9 mouse cellular contexts compared by ENCODE assay signal in the genomic region with DNA sequence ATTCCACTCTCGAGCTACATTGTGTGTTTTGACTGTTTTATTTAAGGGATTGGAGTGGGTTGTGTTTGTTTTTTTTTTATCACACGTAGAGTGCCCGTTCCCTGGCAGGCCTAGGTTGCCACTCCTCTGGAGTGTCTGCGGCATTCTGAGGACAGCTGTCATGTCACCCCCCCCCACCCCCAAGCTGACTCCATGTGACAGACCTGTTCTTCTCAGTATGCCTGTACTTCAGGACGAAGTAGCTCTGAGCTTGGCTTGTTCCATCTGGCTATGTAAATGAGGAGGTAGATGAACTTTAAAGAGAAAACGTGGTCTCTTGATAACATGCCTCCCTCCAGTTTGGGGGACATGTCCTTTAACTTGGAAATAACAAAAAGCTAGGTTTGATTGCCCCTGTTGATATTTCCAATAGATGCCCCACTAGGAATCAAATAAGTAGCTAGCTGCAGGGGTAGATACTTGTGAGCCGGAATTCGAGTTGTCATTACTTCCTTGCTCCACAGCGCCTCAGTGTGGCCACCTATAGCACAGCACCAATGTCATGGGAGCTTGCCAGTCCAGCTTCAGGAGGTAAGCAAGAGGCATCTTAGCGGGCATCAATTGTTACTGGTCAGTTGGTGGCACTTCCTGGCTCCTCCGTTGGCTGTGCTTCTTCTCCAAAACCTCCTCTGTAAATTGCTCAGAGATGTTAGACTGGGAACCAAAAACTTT. TPM values are rescaled to one million over a fixed set of nuclear protein-coding genes. Genes with fewer than 3 reads are reported as not detected.
DNase-seq lines count a peak whose midpoint lies in the region; ATAC-seq lines count a peak whose summit lies in the region.
"Had no signal": no experiment of that assay in that cellular context is flagged by ENCODE, and none has a peak within 500 bp of the region (broad histone marks: within the 10 kb centered on the region; RNA-seq: fewer than 3 reads in every experiment).

No protein-coding gene starts in this region.

- H3K9me3 ChIP-seq in limb, embryonic 11.5 days (ENCODE audit: control insufficient read depth, low read length) = no peaks in the 10 kb centered on the region

- peak; percentile 43 for ATAC-seq in inflammation-experienced regulatory T-cells, adult 6 months
- ATAC-seq in limb, embryonic 11.5 days (ENCODE audit: insufficient number of reproducible peaks, low FRiP score, low TSS enrichment, low read depth) = no peak
- ATAC-seq in megakaryocyte, adult 5-6 weeks (ENCODE audit: poor library complexity, severe bottlenecking) = no peak

- H3K27me3 ChIP-seq in limb, embryonic 11.5 days (ENCODE audit: control insufficient read depth, insufficient read depth, low read length) = no peaks in the 10 kb centered on the region

- H3K4me1 ChIP-seq in limb, embryonic 11.5 days (ENCODE audit: control insufficient read depth, insufficient read depth, low read length) = no peaks in the 10 kb centered on the region

- no peaks in the 10 kb centered on the region for H3K36me3 ChIP-seq in limb, embryonic 11.5 days (ENCODE audit: control insufficient read depth, insufficient read depth, low read length)
- H3K36me3 ChIP-seq: heart, embryonic 13.5 days had no signal

- WGBS in limb, embryonic 11.5 days = 43% methylated on average over 11 of the region's 11 CpGs

- no peak overlapping the region for H3K4me3 ChIP-seq in limb, embryonic 11.5 days (ENCODE audit: low read depth, low read length)
- H3K4me3 ChIP-seq: heart, embryonic 13.5 days had no signal

- DNase-seq in ovary, postnatal 36 days (ENCODE audit: low spot score) = peak; percentile 74
- DNase-seq in ovary, adult 18-20 months (ENCODE audit: low spot score) = no peak
- peak; percentile 86 for DNase-seq in adrenal gland, postnatal 14 days
- DNase-seq in embryo, embryonic 11.5 days (ENCODE audit: low read depth, low spot score) = peak; percentile 45
- DNase-seq in limb, embryonic 11.5 days (ENCODE audit: low spot score) = peak; percentile 82
- DNase-seq in right cerebral cortex, postnatal 10 days (ENCODE audit: low spot score in 2 of 2) = peak; percentile 71 to 78

- no peak overlapping the region for H3K4me2 ChIP-seq in limb, embryonic 11.5 days (ENCODE audit: low read depth, severe bottlenecking)
- H3K4me2 ChIP-seq: heart, embryonic 13.5 days had no signal

- H3K9ac ChIP-seq in limb, embryonic 11.5 days (ENCODE audit: low read length) = no peak overlapping the region
- H3K9ac ChIP-seq: heart, embryonic 13.5 days had no signal

- H3K27ac ChIP-seq in limb, embryonic 11.5 days (replicated peaks; ENCODE audit: low read depth, low read length) = no peak overlapping the region
- H3K27ac ChIP-seq: heart, embryonic 13.5 days had no signal

RNA-seq across cellular contexts. Expression of gene Syt13, which starts 39.7 kb away (rescaled TPM):
- total RNA-seq in adrenal gland, postnatal 14 days (2021) = 1.0 and 1.6 TPM in 2 replicates
- not detected for polyA plus RNA-seq in inflammation-experienced regulatory T-cells, adult 6 months (2017; shearing (Covaris generic))
- polyA plus RNA-seq in limb, embryonic 11.5 days (2014; fragmentation: Nextera tagmentation; extraction: Ambion mirVana) = 5.4 and 6.6 TPM in 2 replicates
- total RNA-seq in megakaryocyte, adult 5-6 weeks (2015) = not detected in 2 replicates
- total RNA-seq in megakaryocyte, adult 5-6 weeks (2017) = not detected in 2 replicates
